Mouse (Mus musculus): ENCODE data around the gene Ssna1. TPM values are rescaled to one million over a fixed set of nuclear protein-coding genes. Genes with fewer than 3 reads are reported as not detected.

Gene Ssna1
- polyA plus RNA-seq, 1 experiment from 2014 or later = 173 TPM

GRCm38 (mm10) chr2:25237522-25237921, 34.7 kb downstream of the Ssna1 start:
- Histone ChIP-seq H3K27ac (ENCODE audit: low read length) (peak overlapping the region; percentile 69), H3K36me3 (ENCODE audit: insufficient read depth, low read length) (no peaks in the 10 kb centered on the region), H3K9ac (replicated peaks; ENCODE audit: low read depth) (no peak overlapping the region), H3K4me1 (ENCODE audit: insufficient read depth, low read depth, low read length) (peaks cover 11% of the 10 kb centered on the region), H3K4me2 (replicated peaks; ENCODE audit: low read depth, low read length) (no peak overlapping the region), H3K9me3 (ENCODE audit: low read length) (no peaks in the 10 kb centered on the region), H3K4me3 (ENCODE audit: low read depth, low read length) (no peak overlapping the region), H3K27me3 (replicated peaks; ENCODE audit: insufficient read depth, low read length) (peaks cover 8% of the 10 kb centered on the region; the same call in 1 of the 2 replicates)
- WGBS = 30% methylated on average over 4 of the region's 4 CpGs
- ATAC-seq = peak; percentile 56
- DNase-seq (ENCODE audit: low spot score) = peak; percentile 81
- no peak for TF ChIP-seq CTCF (IDR thresholded peaks at IDR 0.05)
- peak; percentile 25; the same call in 1 of the 2 replicates for TF ChIP-seq EP300 (IDR thresholded peaks at IDR 0.05)

- Histone ChIP-seq H3K27ac (ENCODE audit: low read length) (peak within 1 kb of the TSS; percentile 69; the same call in 1 of the 2 replicates), H3K9ac (replicated peaks; ENCODE audit: low read depth) (no peak within 1 kb of the TSS), H3K36me3 (ENCODE audit: insufficient read depth, low read length) (no peaks in the 10 kb centered on the region), H3K4me1 (ENCODE audit: insufficient read depth, low read depth, low read length) (peaks cover 7% of the 10 kb centered on the region; the same call in 1 of the 2 replicates), H3K9me3 (ENCODE audit: low read length) (no peaks in the 10 kb centered on the region), H3K27me3 (replicated peaks; ENCODE audit: insufficient read depth, low read length) (peaks cover 3% of the 10 kb centered on the region; the same call in 1 of the 2 replicates), H3K4me2 (replicated peaks; ENCODE audit: low read depth, low read length) (no peak within 1 kb of the TSS), H3K4me3 (ENCODE audit: low read depth, low read length) (no peak within 1 kb of the TSS)
- 21% methylated on average over 8 of the region's 8 CpGs for WGBS
- no peak for TF ChIP-seq CTCF (IDR thresholded peaks at IDR 0.05)
- no peak for TF ChIP-seq EP300 (IDR thresholded peaks at IDR 0.05)
- ATAC-seq (no peak), DNase-seq (ENCODE audit: low spot score) (no peak)
These were observed 35.6 kb downstream of the Ssna1 start, which contains the start of gene Rnf224 for GRCm38 (mm10) chr2:25236614-25237013. TSS of gene Rnf224 (minus strand) at chr2:25236787.

- DNase-seq (ENCODE audit: low spot score) = no peak
- H3K27me3 ChIP-seq (replicated peaks; ENCODE audit: insufficient read depth, low read length) = no peaks in the 10 kb centered on the region; the same call in 1 of the 2 replicates
- no peak overlapping the region for H3K4me3 ChIP-seq (ENCODE audit: low read depth, low read length)
- no peak overlapping the region for H3K9ac ChIP-seq (replicated peaks; ENCODE audit: low read depth)
- no peaks in the 10 kb centered on the region for H3K4me1 ChIP-seq (ENCODE audit: insufficient read depth, low read depth, low read length)
- 42% methylated on average over 5 of the region's 5 CpGs for WGBS
- no peak for TF ChIP-seq EP300 (IDR thresholded peaks at IDR 0.05)
- no peaks in the 10 kb centered on the region for H3K9me3 ChIP-seq (ENCODE audit: low read length)
- no peak overlapping the region for H3K4me2 ChIP-seq (replicated peaks; ENCODE audit: low read depth, low read length)
- H3K27ac ChIP-seq (ENCODE audit: low read length) = no peak overlapping the region
- ATAC-seq = no peak
- H3K36me3 ChIP-seq (ENCODE audit: insufficient read depth, low read length) = no peaks in the 10 kb centered on the region
These were observed 37.6 kb downstream of the Ssna1 start for GRCm38 (mm10) chr2:25234551-25235220.

- DNase-seq (ENCODE audit: low spot score) (no peak), ATAC-seq (no peak)
- WGBS = 46% methylated on average over 3 of the region's 3 CpGs
- Histone ChIP-seq H3K9me3 (ENCODE audit: low read length) (no peaks in the 10 kb centered on the region), H3K4me2 (replicated peaks; ENCODE audit: low read depth, low read length) (no peak within 1 kb of the TSS), H3K36me3 (ENCODE audit: insufficient read depth, low read length) (no peaks in the 10 kb centered on the region), H3K4me1 (ENCODE audit: insufficient read depth, low read depth, low read length) (no peaks in the 10 kb centered on the region), H3K27me3 (replicated peaks; ENCODE audit: insufficient read depth, low read length) (no peaks in the 10 kb centered on the region; the same call in 1 of the 2 replicates), H3K9ac (replicated peaks; ENCODE audit: low read depth) (no peak within 1 kb of the TSS), H3K27ac (ENCODE audit: low read length) (no peak within 1 kb of the TSS), H3K4me3 (ENCODE audit: low read depth, low read length) (no peak within 1 kb of the TSS)
- TF ChIP-seq EP300 (IDR thresholded peaks at IDR 0.05) = no peak
- no peak for TF ChIP-seq CTCF (IDR thresholded peaks at IDR 0.05)
These were observed 38.2 kb downstream of the Ssna1 start, which contains the start of gene Slc34a3 for GRCm38 (mm10) chr2:25234050-25234449. TSS of gene Slc34a3 (minus strand) at chr2:25234364.

- Histone ChIP-seq H3K36me3 (ENCODE audit: insufficient read depth, low read length) (no peaks in the 10 kb centered on the region), H3K9ac (replicated peaks; ENCODE audit: low read depth) (no peak overlapping the region), H3K4me1 (ENCODE audit: insufficient read depth, low read depth, low read length) (no peaks in the 10 kb centered on the region), H3K27me3 (replicated peaks; ENCODE audit: insufficient read depth, low read length) (no peaks in the 10 kb centered on the region; the same call in 1 of the 2 replicates), H3K9me3 (ENCODE audit: low read length) (no peaks in the 10 kb centered on the region), H3K4me2 (replicated peaks; ENCODE audit: low read depth, low read length) (no peak overlapping the region), H3K4me3 (ENCODE audit: low read depth, low read length) (no peak overlapping the region), H3K27ac (ENCODE audit: low read length) (no peak overlapping the region)
- WGBS = 71% methylated on average over 4 of the region's 4 CpGs
- no peak for TF ChIP-seq EP300 (IDR thresholded peaks at IDR 0.05)
- no peak for TF ChIP-seq CTCF (IDR thresholded peaks at IDR 0.05)
- ATAC-seq (no peak), DNase-seq (ENCODE audit: low spot score) (no peak)
These were observed 38.8 kb downstream of the Ssna1 start for GRCm38 (mm10) chr2:25233421-25233820.

GRCm38 (mm10) chr2:25231038-25231437, 41.2 kb downstream of the Ssna1 start:
- TF ChIP-seq CTCF (IDR thresholded peaks at IDR 0.05) (no peak), EP300 (IDR thresholded peaks at IDR 0.05) (no peak)
- ATAC-seq = no peak
- WGBS = 54% methylated on average over 12 of the region's 12 CpGs
- H3K9ac ChIP-seq (replicated peaks; ENCODE audit: low read depth) = no peak overlapping the region
- H3K4me2 ChIP-seq (replicated peaks; ENCODE audit: low read depth, low read length) = no peak overlapping the region
- no peaks in the 10 kb centered on the region for H3K36me3 ChIP-seq (ENCODE audit: insufficient read depth, low read length)
- H3K9me3 ChIP-seq (ENCODE audit: low read length) = no peaks in the 10 kb centered on the region
- H3K4me3 ChIP-seq (ENCODE audit: low read depth, low read length) = no peak overlapping the region
- no peak overlapping the region for H3K27ac ChIP-seq (ENCODE audit: low read length)
- no peaks in the 10 kb centered on the region; the same call in 1 of the 2 replicates for H3K27me3 ChIP-seq (replicated peaks; ENCODE audit: insufficient read depth, low read length)
- H3K4me1 ChIP-seq (ENCODE audit: insufficient read depth, low read depth, low read length) = no peaks in the 10 kb centered on the region; the same call in 1 of the 2 replicates
- no peak for DNase-seq (ENCODE audit: low spot score)
